Mouse (Mus musculus): ENCODE measurements around the gene Inka1.

GRCm38 (mm10) chr9:108026584-108026983 is 40.9 kb upstream of the Inka1 start:
- TF ChIP-seq CTCF (IDR thresholded peaks at IDR 0.05; ENCODE audit: low read depth) (peak; percentile 32; the same call in 1 of the 2 replicates), EP300 (IDR thresholded peaks at IDR 0.05; ENCODE audit: low read depth) (no peak)

Data from liver, postnatal 0 days (tissue).